Mouse (Mus musculus) heart, embryonic 15.5 days (tissue): Measurements from ENCODE around the gene Ubxn11. TPM values are rescaled to one million over a fixed set of nuclear protein-coding genes. Genes with fewer than 3 reads are reported as not detected.
A peak's percentile ranks its signal among the peaks of the same experiment; 100 is the strongest.
"Not testable (repeated sequence)": the region's sequence is repeated elsewhere in the genome, so short reads cannot be mapped to it uniquely, and the experiment has no call there.

Experiments
- ATAC-seq: fragments of 200-750 bp; cut with Nextera tagmentation; replicated peaks from 2 replicates; pipeline ENCODE4 v1.8.0; 2017; ENCODE audit warnings: low read depth, moderate TSS enrichment; ENCODE audit not compliant: insufficient number of reproducible peaks, insufficient read depth, low FRiP score
- H3K27ac ChIP-seq: fragments of 300-500 bp; sonication (generic); 2 replicates; pipeline ENCODE4 v1.5.1; 2015; ENCODE audit warnings: mild to moderate bottlenecking, inconsistent platforms
- H3K27me3 ChIP-seq: fragments of 300-500 bp; sonication (generic); 2 replicates; pipeline ENCODE4 v1.6.1; 2015; ENCODE audit warnings: inconsistent platforms
- H3K36me3 ChIP-seq: fragments of 300-500 bp; sonication (generic); 2 replicates; pipeline ENCODE4 v1.6.1; 2015; ENCODE audit warnings: mild to moderate bottlenecking, inconsistent platforms
- H3K4me1 ChIP-seq: fragments of 300-500 bp; sonication (generic); replicated peaks from 2 replicates; pipeline ENCODE4 v1.6.1; 2015; ENCODE audit warnings: inconsistent platforms
- H3K4me2 ChIP-seq: fragments of 300-500 bp; sonication (generic); 2 replicates; pipeline ENCODE4 v1.6.1; 2015; ENCODE audit warnings: inconsistent platforms, mild to moderate bottlenecking, moderate library complexity
- H3K4me3 ChIP-seq: fragments of 300-500 bp; sonication (generic); 2 replicates; pipeline ENCODE4 v1.5.1; 2015; ENCODE audit warnings: mild to moderate bottlenecking, inconsistent platforms
- H3K9ac ChIP-seq: fragments of 300-500 bp; sonication (generic); 2 replicates; pipeline ENCODE4 v1.6.1; 2015; ENCODE audit warnings: mild to moderate bottlenecking, inconsistent platforms
- H3K9me3 ChIP-seq: fragments of 300-500 bp; sonication (generic); replicated peaks from 2 replicates; pipeline ENCODE4 v1.6.1; 2016; ENCODE audit warnings: inconsistent platforms
- WGBS: fragments of 180-500 bp; shearing (Covaris S2); methylation state at CpG from one replicate; pipeline ENCODE4 v1.1.7; 2015; ENCODE audit warnings: mixed read lengths; 5-methylcytosine and 5-hydroxymethylcytosine counted together
- polyA plus RNA-seq: library from polyadenylated mRNA; unstranded; fragments of >200 nt; fragmentation: Nextera tagmentation; extraction: Ambion mirVana; gene quantifications from 2 replicates; pipeline ENCODE4 v1.2.1, GENCODE M21; 2015

The Ubxn11 gene
- polyA plus RNA-seq, 1 experiment from 2014 or later: 1.8 TPM

GRCm38 (mm10) chr4:134155961-134156465 lies 53.6 kb downstream of the Ubxn11 start:
- 78% methylated on average over 10 of the region's 10 CpGs for WGBS
- H3K9ac ChIP-seq: no peak overlapping the region
- no peaks in the 10 kb centered on the region for H3K27me3 ChIP-seq
- H3K9me3 ChIP-seq: no peaks in the 10 kb centered on the region
- peaks cover 21% of the 10 kb centered on the region for H3K36me3 ChIP-seq
- peaks cover 22% of the 10 kb centered on the region for H3K4me1 ChIP-seq
- peak overlapping the region; percentile 79 for H3K27ac ChIP-seq
- H3K4me2 ChIP-seq: peak overlapping the region; percentile 13; the same call in 1 of the 2 replicates
- ATAC-seq: no peak
- no peak overlapping the region for H3K4me3 ChIP-seq

- peak; percentile 91 for ATAC-seq
- 31% methylated on average over 8 of the region's 8 CpGs for WGBS
- no peak overlapping the region for H3K9ac ChIP-seq
- no peak overlapping the region for H3K4me3 ChIP-seq
- peaks cover 15% of the 10 kb centered on the region for H3K36me3 ChIP-seq
- H3K9me3 ChIP-seq: no peaks in the 10 kb centered on the region
- no peaks in the 10 kb centered on the region for H3K27me3 ChIP-seq
- H3K4me1 ChIP-seq: peaks cover 22% of the 10 kb centered on the region
- H3K4me2 ChIP-seq: peak overlapping the region; percentile 13; the same call in 1 of the 2 replicates
- H3K27ac ChIP-seq: peak overlapping the region; percentile 79
These were observed 54.4 kb downstream of the Ubxn11 start for GRCm38 (mm10) chr4:134156744-134157143.

- no peak for ATAC-seq
- 68% methylated on average over 2 of the region's 2 CpGs for WGBS
These were observed 55.2 kb downstream of the Ubxn11 start for GRCm38 (mm10) chr4:134157558-134157957.

GRCm38 (mm10) chr4:134158774-134159173 lies 56.4 kb downstream of the Ubxn11 start:
- Histone ChIP-seq H3K27me3 (no peaks in the 10 kb centered on the region), H3K4me1 (peaks cover 22% of the 10 kb centered on the region), H3K36me3 (peaks cover 6% of the 10 kb centered on the region; the same call in 1 of the 2 replicates), H3K9ac (no peak overlapping the region), H3K4me2 (no peak overlapping the region; the same call in 1 of the 2 replicates), H3K9me3 (no peaks in the 10 kb centered on the region), H3K27ac (no peak overlapping the region), H3K4me3 (0 out of 2 replicates have a peak overlapping the region, but pooled peaks have one; percentile 5)
- ATAC-seq: no peak
- 84% methylated on average over 6 of the region's 6 CpGs for WGBS

More at GRCm38 (mm10) chr4:134157558-134157957, 55.2 kb downstream of the Ubxn11 start:
- Histone ChIP-seq H3K4me3 (no peak overlapping the region), H3K4me1 (peaks cover 22% of the 10 kb centered on the region), H3K9me3 (no peaks in the 10 kb centered on the region), H3K4me2 (no peak overlapping the region), H3K27me3 (no peaks in the 10 kb centered on the region), H3K27ac (peak overlapping the region; percentile 79; the same call in 1 of the 2 replicates), H3K9ac (no peak overlapping the region), H3K36me3 (peaks cover 12% of the 10 kb centered on the region; the same call in 1 of the 2 replicates)

GRCm38 (mm10) chr4:134160071-134160470 lies 57.7 kb downstream of the Ubxn11 start:
- Histone ChIP-seq H3K9ac (peak overlapping the region; percentile 59), H3K4me1 (peaks cover 23% of the 10 kb centered on the region), H3K27ac (peak overlapping the region; percentile 56), H3K4me3 (peak overlapping the region; percentile 60), H3K4me2 (peak overlapping the region; percentile 57)
- H3K36me3 ChIP-seq, H3K27me3 ChIP-seq, ATAC-seq, H3K9me3 ChIP-seq: not testable (repeated sequence)
- 8% methylated on average over 30 of the region's 30 CpGs for WGBS

GRCm38 (mm10) chr4:134164591-134164990 lies 62.2 kb downstream of the Ubxn11 start:
- no peaks in the 10 kb centered on the region for H3K9me3 ChIP-seq
- no peak overlapping the region for H3K4me3 ChIP-seq
- H3K9ac ChIP-seq: no peak overlapping the region
- 88% methylated on average over 5 of the region's 6 CpGs for WGBS
- no peak for ATAC-seq
- H3K36me3 ChIP-seq: peaks cover 6% of the 10 kb centered on the region
- H3K4me2 ChIP-seq: no peak overlapping the region
- no peaks in the 10 kb centered on the region for H3K27me3 ChIP-seq
- peak overlapping the region; percentile 54 for H3K27ac ChIP-seq
- H3K4me1 ChIP-seq: peaks cover 19% of the 10 kb centered on the region

- H3K4me2 ChIP-seq: no peak overlapping the region
- no peak for ATAC-seq
- no peak overlapping the region for H3K4me3 ChIP-seq
- peak overlapping the region; percentile 54 for H3K27ac ChIP-seq
- H3K4me1 ChIP-seq: peaks cover 19% of the 10 kb centered on the region
- 18% methylated on average over 6 of the region's 6 CpGs for WGBS
- no peak overlapping the region for H3K9ac ChIP-seq
- H3K9me3 ChIP-seq: no peaks in the 10 kb centered on the region
- H3K36me3 ChIP-seq: peaks cover 7% of the 10 kb centered on the region
- no peaks in the 10 kb centered on the region for H3K27me3 ChIP-seq
These were observed 62.7 kb downstream of the Ubxn11 start for GRCm38 (mm10) chr4:134165024-134165423.

- H3K27ac ChIP-seq: peak overlapping the region; percentile 54; the same call in 1 of the 2 replicates
- no peak overlapping the region for H3K9ac ChIP-seq
- peaks cover 14% of the 10 kb centered on the region for H3K36me3 ChIP-seq
- whole genome bisulfite sequencing: 72% methylated on average over 3 of the region's 3 CpGs
- ATAC-seq: no peak
- H3K9me3 ChIP-seq: no peaks in the 10 kb centered on the region
- H3K4me2 ChIP-seq: no peak overlapping the region
- no peaks in the 10 kb centered on the region for H3K27me3 ChIP-seq
- peaks cover 19% of the 10 kb centered on the region for H3K4me1 ChIP-seq
- H3K4me3 ChIP-seq: no peak overlapping the region
These were observed 63.4 kb downstream of the Ubxn11 start for GRCm38 (mm10) chr4:134165548-134166465.

- no peak for ATAC-seq
- no peaks in the 10 kb centered on the region for H3K9me3 ChIP-seq
- peaks cover 14% of the 10 kb centered on the region for H3K36me3 ChIP-seq
- no peak overlapping the region for H3K4me3 ChIP-seq
- WGBS: 87% methylated on average over 3 of the region's 3 CpGs
- H3K27me3 ChIP-seq: no peaks in the 10 kb centered on the region
- no peak overlapping the region for H3K9ac ChIP-seq
- H3K27ac ChIP-seq: no peak overlapping the region
- H3K4me1 ChIP-seq: peaks cover 21% of the 10 kb centered on the region
- no peak overlapping the region for H3K4me2 ChIP-seq
These were observed 64.5 kb downstream of the Ubxn11 start for GRCm38 (mm10) chr4:134166906-134167305.

GRCm38 (mm10) chr4:134172391-134172790 lies 70.0 kb downstream of the Ubxn11 start:
- no peak for ATAC-seq
- H3K4me1 ChIP-seq: peaks cover 10% of the 10 kb centered on the region
- 35% methylated on average over 3 of the region's 3 CpGs for WGBS
- H3K4me3 ChIP-seq: no peak overlapping the region
- no peak overlapping the region for H3K4me2 ChIP-seq
- H3K27me3 ChIP-seq: no peaks in the 10 kb centered on the region
- H3K36me3 ChIP-seq: peaks cover 12% of the 10 kb centered on the region
- no peak overlapping the region for H3K9ac ChIP-seq
- no peaks in the 10 kb centered on the region for H3K9me3 ChIP-seq
- H3K27ac ChIP-seq: peak overlapping the region; percentile 16; the same call in 1 of the 2 replicates
